Mouse (Mus musculus) left cerebral cortex, adult 8-10 months (tissue): ENCODE data around the gene Mrpl2. TPM values are rescaled to one million over a fixed set of nuclear protein-coding genes. Genes with fewer than 3 reads are reported as not detected.

Experiments
- DNase-seq, 2 experiments: peaks; one replicate each; pipeline ENCODE4 v3.0.0; 2022; ENCODE audit warnings: low spot score in 2 of 2
- total RNA-seq, 4 experiments: library from RNA; stranded (reverse); gene quantifications; 2 replicates each; pipeline ENCODE4 v1.2.4; 2022

The Mrpl2 gene
- total RNA-seq = 10 to 100 TPM; 54.2 to 66.0 (median 59.1) TPM

- peak; percentile 98 to 99 for DNase-seq
Measured at GRCm38 (mm10) chr17:46645561-46646321, at the start of gene Mrpl2, which contains the start of gene Klc4. Gene Mrpl2, plus strand, starts transcription at chr17:46646229. Gene Klc4, minus strand, starts transcription at chr17:46646022.

- no peak for DNase-seq
Measured at GRCm38 (mm10) chr17:46597956-46598355, 48.1 kb upstream of the Mrpl2 start.

- DNase-seq = no peak
Measured at GRCm38 (mm10) chr17:46598963-46599362, 47.1 kb upstream of the Mrpl2 start.

GRCm38 (mm10) chr17:46600569-46600968 lies 45.5 kb upstream of the Mrpl2 start:
- DNase-seq = no peak

GRCm38 (mm10) chr17:46602212-46602611 lies 43.8 kb upstream of the Mrpl2 start:
- no peak for DNase-seq

- no peak for DNase-seq
Measured at GRCm38 (mm10) chr17:46603229-46603628, 42.8 kb upstream of the Mrpl2 start.

GRCm38 (mm10) chr17:46605126-46605525 lies 40.9 kb upstream of the Mrpl2 start:
- DNase-seq = no peak

GRCm38 (mm10) chr17:46605987-46606386 lies 40.0 kb upstream of the Mrpl2 start:
- DNase-seq = peak in 1 of 2 experiments; percentile 49

- DNase-seq = no peak
Measured at GRCm38 (mm10) chr17:46609721-46610514, 36.1 kb upstream of the Mrpl2 start.

GRCm38 (mm10) chr17:46611316-46611715 lies 34.7 kb upstream of the Mrpl2 start:
- DNase-seq = no peak

GRCm38 (mm10) chr17:46612189-46612588 lies 33.8 kb upstream of the Mrpl2 start:
- DNase-seq = no peak

- no peak for DNase-seq
Measured at GRCm38 (mm10) chr17:46612820-46613219, 33.2 kb upstream of the Mrpl2 start.

GRCm38 (mm10) chr17:46613229-46613628 lies 32.8 kb upstream of the Mrpl2 start:
- no peak for DNase-seq

GRCm38 (mm10) chr17:46617799-46618198 lies 28.2 kb upstream of the Mrpl2 start:
- DNase-seq = no peak

- no peak for DNase-seq
Measured at GRCm38 (mm10) chr17:46618394-46618768, 27.6 kb upstream of the Mrpl2 start.

- no peak for DNase-seq
Measured at GRCm38 (mm10) chr17:46618769-46619682, 27.0 kb upstream of the Mrpl2 start.

- DNase-seq = no peak
Measured at GRCm38 (mm10) chr17:46619683-46620357, 26.2 kb upstream of the Mrpl2 start.

- DNase-seq = peak in 1 of 2 experiments; percentile 32
Measured at GRCm38 (mm10) chr17:46621324-46621723, 24.7 kb upstream of the Mrpl2 start.

- DNase-seq = no peak
Measured at GRCm38 (mm10) chr17:46622269-46622668, 23.8 kb upstream of the Mrpl2 start.

- DNase-seq = no peak
Measured at GRCm38 (mm10) chr17:46623819-46624557, 22.0 kb upstream of the Mrpl2 start.
